Mouse (Mus musculus) heart, embryonic 14.5 days (tissue): ENCODE results near the gene Amz1. TPM values are rescaled to one million over a fixed set of nuclear protein-coding genes. Genes with fewer than 3 reads are reported as not detected.
A peak's percentile ranks its signal among the peaks of the same experiment; 100 is the strongest.

ENCODE experiments used
- ATAC-seq: fragments of 200-750 bp; cut with Nextera tagmentation; 2 replicates; pipeline ENCODE4 v1.8.0; 2017; ENCODE audit warnings: low read depth, moderate TSS enrichment; ENCODE audit not compliant: insufficient number of reproducible peaks, insufficient read depth, low FRiP score
- H3K27ac ChIP-seq, 2 experiments: fragments of 200-500 bp in 1 of 2; fragments of 300-500 bp in 1 of 2; sonication (generic) in 1 of 2; replicated peaks in 1 of 2; 2 replicates each; pipeline ENCODE4 v1.5.1; 2012 to 2014; ENCODE audit warnings: low read depth in 2 of 2, low read length in 2 of 2, control low read depth in 1 of 2, mild to moderate bottlenecking in 1 of 2, mixed read lengths in 1 of 2; ENCODE audit not compliant: control insufficient read depth in 1 of 2, insufficient read depth in 1 of 2
- H3K27me3 ChIP-seq: fragments of 300-500 bp; sonication (generic); 2 replicates; pipeline ENCODE4 v1.6.1; 2014; ENCODE audit warnings: mild to moderate bottlenecking, low read length, control low read depth; ENCODE audit not compliant: control insufficient read depth, insufficient read depth
- H3K36me3 ChIP-seq: fragments of 300-500 bp; sonication (generic); 2 replicates; pipeline ENCODE4 v1.6.1; 2014; ENCODE audit warnings: mild to moderate bottlenecking, control low read depth, low read length, mixed read lengths; ENCODE audit not compliant: control insufficient read depth, insufficient read depth
- H3K4me1 ChIP-seq, 2 experiments: fragments of 200-500 bp in 1 of 2; fragments of 300-500 bp in 1 of 2; sonication (generic) in 1 of 2; 2 replicates each; pipeline ENCODE4 v1.6.1; 2012 to 2014; ENCODE audit warnings: low read length in 2 of 2, control low read depth in 1 of 2, mixed read lengths in 1 of 2; ENCODE audit not compliant: control insufficient read depth in 2 of 2, insufficient read depth in 2 of 2
- H3K4me2 ChIP-seq: fragments of 300-500 bp; sonication (generic); 2 replicates; pipeline ENCODE4 v1.6.1; 2014; ENCODE audit warnings: mild to moderate bottlenecking, low read length
- H3K4me3 ChIP-seq, 2 experiments: fragments of 200-500 bp in 1 of 2; fragments of 300-500 bp in 1 of 2; sonication (generic) in 1 of 2; 2 replicates each; pipeline ENCODE4 v1.5.1; 2012 to 2014; ENCODE audit warnings: low read length in 2 of 2, mild to moderate bottlenecking in 2 of 2, control low read depth in 1 of 2, low read depth in 1 of 2, moderate library complexity in 1 of 2; ENCODE audit not compliant: control insufficient read depth in 1 of 2, insufficient read depth in 1 of 2
- H3K9ac ChIP-seq: fragments of 300-500 bp; sonication (generic); 2 replicates; pipeline ENCODE4 v1.6.1; 2014; ENCODE audit warnings: mild to moderate bottlenecking, low read length
- H3K9me3 ChIP-seq: fragments of 300-500 bp; sonication (generic); 2 replicates; pipeline ENCODE4 v1.6.1; 2016; ENCODE audit warnings: low read length, control low read depth; ENCODE audit not compliant: control insufficient read depth
- WGBS: fragments of 180-500 bp; shearing (Covaris S2); extraction: QIAGEN DNeasy Blood & Tissue Kit; methylation state at CpG from one replicate; pipeline ENCODE4 v1.1.7; 2014; 5-methylcytosine and 5-hydroxymethylcytosine counted together
- polyA plus RNA-seq: library from polyadenylated mRNA; unstranded; fragments of >200 nt; fragmentation: Nextera tagmentation; extraction: Ambion mirVana; gene quantifications from 2 replicates; pipeline ENCODE4 v1.2.1, GENCODE M21; 2014

Amz1 gene
- polyA plus RNA-seq, 1 experiment from 2014 or later: 1.0 TPM

DNA sequence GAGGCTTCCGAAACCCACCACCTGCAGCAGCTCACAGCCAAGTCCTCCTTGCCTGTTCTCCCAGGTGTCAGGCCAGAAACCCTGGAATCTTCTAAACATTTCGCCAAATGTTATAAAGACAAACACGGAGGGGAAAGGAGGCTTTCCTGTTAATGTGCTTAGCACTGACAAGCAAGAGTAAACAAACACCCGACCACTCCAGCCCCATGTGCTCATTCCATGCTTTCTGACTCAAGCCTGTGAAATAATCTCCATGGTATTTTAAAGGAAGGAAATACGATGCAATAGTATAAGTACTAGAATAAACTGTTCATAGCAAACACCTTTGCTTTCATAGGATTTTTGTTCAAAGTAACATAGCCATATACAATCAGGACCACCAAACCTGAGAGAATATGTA, 68.3 kb downstream of the Amz1 start:
- no peaks in the 10 kb centered on the region for H3K9me3 ChIP-seq
- 0 out of 2 replicates have a peak, but pooled peaks cover 2% of the 10 kb centered on the region for H3K36me3 ChIP-seq
- 52% methylated on average over 5 of the region's 5 CpGs for WGBS
- no peak overlapping the region for H3K4me3 ChIP-seq
- H3K27me3 ChIP-seq: no peaks in the 10 kb centered on the region
- H3K9ac ChIP-seq: no peak overlapping the region
- peaks cover 37 to 75% of the 10 kb centered on the region in 2 experiments for H3K4me1 ChIP-seq
- H3K4me2 ChIP-seq: no peak overlapping the region
- peak overlapping the region; percentile 2 to 87; a peak in 3 of 4 replicates for H3K27ac ChIP-seq
- ATAC-seq: no peak

DNA sequence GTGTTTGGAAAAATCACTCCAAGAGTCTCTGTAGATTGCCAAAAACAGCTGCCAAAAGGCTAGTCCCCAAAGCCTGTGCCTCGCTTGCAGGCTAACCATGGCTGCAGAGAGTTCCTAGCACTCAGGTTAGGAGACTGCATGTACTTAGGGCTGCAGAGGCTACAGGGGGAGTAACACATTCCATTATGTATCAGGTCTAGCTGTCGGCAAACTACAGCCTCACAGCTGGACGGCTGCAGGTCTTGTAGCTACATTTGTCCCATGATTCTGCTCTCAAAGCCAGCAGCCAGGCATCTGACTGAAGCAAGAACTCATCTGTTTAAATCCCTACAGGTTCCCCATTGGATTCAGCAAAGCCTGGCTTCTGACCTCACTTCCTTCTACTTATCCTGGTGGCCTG, 70.8 kb downstream of the Amz1 start:
- 0 out of 2 replicates have a peak, but pooled peaks have one; percentile 29 for ATAC-seq
- H3K27ac ChIP-seq: peak overlapping the region; percentile 80 to 81
- 14% methylated on average over 3 of the region's 3 CpGs for WGBS
- H3K4me2 ChIP-seq: peak overlapping the region; percentile 18; the same call in 1 of the 2 replicates
- no peaks in the 10 kb centered on the region for H3K9me3 ChIP-seq
- peaks cover 47 to 85% of the 10 kb centered on the region in 2 experiments for H3K4me1 ChIP-seq
- H3K36me3 ChIP-seq: no peaks in the 10 kb centered on the region
- H3K4me3 ChIP-seq: no peak overlapping the region
- no peaks in the 10 kb centered on the region for H3K27me3 ChIP-seq
- H3K9ac ChIP-seq: peak overlapping the region; percentile 28; the same call in 1 of the 2 replicates

DNA sequence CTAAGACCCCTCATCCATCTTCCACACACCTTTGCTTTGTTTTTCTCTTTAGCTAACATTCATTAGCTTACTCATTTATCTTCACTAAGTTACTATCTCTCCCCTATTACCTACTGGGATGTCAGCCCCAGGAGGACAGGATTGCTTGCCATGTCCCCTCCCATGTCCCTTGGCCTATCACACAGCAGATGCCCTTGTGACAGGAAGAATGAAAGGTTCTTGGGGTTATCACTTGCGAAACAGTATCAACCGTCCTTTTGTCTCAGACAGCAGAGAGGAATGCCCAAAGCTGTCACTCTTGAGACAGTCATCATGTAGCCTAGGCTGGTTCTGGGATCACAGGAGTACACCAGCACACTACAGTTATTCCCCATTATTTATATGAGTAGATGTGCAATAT, 71.2 kb downstream of the Amz1 start:
- ATAC-seq: no peak
- H3K9ac ChIP-seq: peak overlapping the region; percentile 28; the same call in 1 of the 2 replicates
- H3K4me2 ChIP-seq: no peak overlapping the region
- peak overlapping the region; percentile 80 to 81 for H3K27ac ChIP-seq
- H3K4me3 ChIP-seq: no peak overlapping the region
- H3K27me3 ChIP-seq: no peaks in the 10 kb centered on the region
- H3K4me1 ChIP-seq: peaks cover 47 to 82% of the 10 kb centered on the region in 2 experiments
- WGBS: 19% methylated on average over 2 of the region's 2 CpGs
- H3K9me3 ChIP-seq: no peaks in the 10 kb centered on the region
- H3K36me3 ChIP-seq: no peaks in the 10 kb centered on the region

DNA sequence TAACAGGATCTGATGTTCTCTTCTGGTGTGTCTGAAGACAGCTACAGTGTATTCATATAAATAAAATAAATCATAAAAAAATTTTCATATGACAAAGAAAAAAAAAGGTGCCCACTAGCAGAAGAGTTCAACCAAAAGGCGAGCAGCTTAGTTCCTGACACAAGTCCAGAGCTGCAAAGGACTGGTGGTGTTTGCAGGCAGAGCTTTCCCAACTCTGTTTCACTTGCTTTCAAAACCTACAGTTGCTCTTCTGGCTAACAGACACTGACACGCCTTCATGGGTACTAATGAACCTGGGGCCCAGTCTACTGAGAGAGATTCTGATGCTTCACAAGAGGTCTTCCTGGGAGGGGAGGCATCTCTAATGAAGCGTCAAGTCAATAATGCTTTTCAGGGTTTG, 72.1 kb downstream of the Amz1 start:
- Histone ChIP-seq H3K27me3 (no peaks in the 10 kb centered on the region), H3K4me1 (peaks cover 47 to 82% of the 10 kb centered on the region in 2 experiments)
- WGBS: 87% methylated on average over 3 of the region's 3 CpGs

DNA sequence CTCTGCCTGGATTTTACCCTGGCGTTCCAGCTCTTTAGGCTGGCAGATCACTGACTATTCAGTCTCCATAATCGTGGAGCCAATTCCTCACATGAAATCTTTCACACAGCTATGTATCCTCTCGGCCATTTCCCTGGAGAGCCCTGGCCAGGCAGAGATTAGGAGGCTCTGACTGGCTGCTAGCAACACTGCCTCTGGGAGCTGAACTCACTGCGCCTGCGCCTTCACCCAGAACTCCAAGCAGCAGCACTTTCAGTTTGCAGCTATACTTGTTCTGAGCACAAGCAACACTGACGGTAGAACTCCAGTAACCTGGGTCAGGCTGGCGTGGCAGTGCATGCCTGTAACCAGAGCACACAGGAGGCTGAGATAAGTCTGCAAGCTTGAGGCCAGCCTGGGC, 74.2 kb downstream of the Amz1 start:
- peak overlapping the region; percentile 50 to 86 for H3K27ac ChIP-seq
- ATAC-seq: no peak
- H3K36me3 ChIP-seq: no peaks in the 10 kb centered on the region
- H3K27me3 ChIP-seq: no peaks in the 10 kb centered on the region
- H3K9me3 ChIP-seq: no peaks in the 10 kb centered on the region
- H3K4me2 ChIP-seq: peak overlapping the region; percentile 59
- H3K4me3 ChIP-seq: peak overlapping the region in 1 of 2 experiments; percentile 7; a peak in 2 of 4 replicates
- peaks cover 34 to 70% of the 10 kb centered on the region in 2 experiments for H3K4me1 ChIP-seq
- 26% methylated on average over 7 of the region's 7 CpGs for WGBS
- H3K9ac ChIP-seq: peak overlapping the region; percentile 57

More for the DNA sequence above, 72.1 kb downstream of the Amz1 start:
- Histone ChIP-seq H3K36me3 (no peaks in the 10 kb centered on the region), H3K27ac (no peak overlapping the region), H3K9ac (no peak overlapping the region), H3K4me2 (no peak overlapping the region), H3K9me3 (no peaks in the 10 kb centered on the region), H3K4me3 (no peak overlapping the region)
- ATAC-seq: no peak

DNA sequence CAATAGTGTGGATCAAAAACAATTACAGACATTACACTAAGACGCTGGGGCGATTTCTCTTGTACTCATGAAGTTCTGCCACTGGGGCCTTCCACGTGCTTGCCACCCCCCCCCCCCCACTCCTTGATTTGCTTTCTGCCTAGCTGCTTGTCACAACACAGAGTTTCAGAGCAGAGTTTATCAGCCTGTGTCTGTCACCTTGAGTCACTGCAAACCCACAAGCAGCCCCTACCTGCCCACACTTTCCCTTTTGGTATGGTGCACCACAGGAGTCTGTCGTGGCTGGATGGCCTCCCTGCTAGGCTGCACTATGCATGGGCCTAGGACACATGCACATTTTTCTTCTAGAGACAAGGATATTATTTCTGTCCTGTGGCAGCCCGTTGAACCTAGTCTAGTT, 74.8 kb downstream of the Amz1 start:
- Histone ChIP-seq H3K4me3 (no peak overlapping the region), H3K9ac (peak overlapping the region; percentile 57; the same call in 1 of the 2 replicates), H3K36me3 (0 out of 2 replicates have a peak, but pooled peaks cover 3% of the 10 kb centered on the region), H3K9me3 (no peaks in the 10 kb centered on the region), H3K27ac (peak overlapping the region; percentile 42 to 86; a peak in 3 of 4 replicates), H3K4me2 (peak overlapping the region; percentile 59), H3K4me1 (peaks cover 33 to 67% of the 10 kb centered on the region in 2 experiments), H3K27me3 (no peaks in the 10 kb centered on the region)
- ATAC-seq: no peak
- WGBS: 42% methylated on average over 5 of the region's 5 CpGs

DNA sequence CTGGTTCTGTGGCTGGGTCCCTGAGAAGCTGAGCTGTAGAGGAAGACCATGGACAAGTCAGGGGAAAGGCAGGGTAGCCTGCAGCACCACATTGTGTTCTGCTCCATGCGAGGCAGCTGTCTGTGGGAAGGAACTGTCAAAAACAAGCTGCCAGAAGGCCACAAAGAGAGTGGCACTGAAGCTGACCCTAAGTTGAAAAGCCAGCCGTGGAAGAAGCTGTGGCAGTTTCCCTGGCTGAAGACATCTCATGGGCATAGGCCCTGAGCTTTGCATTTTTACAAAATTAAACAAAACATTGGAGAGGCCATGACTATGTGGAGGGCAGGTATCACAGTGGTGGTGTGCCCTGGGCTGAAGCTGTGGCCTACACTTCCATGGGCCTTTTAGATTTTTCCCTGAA, 75.3 kb downstream of the Amz1 start:
- WGBS: 55% methylated on average over 2 of the region's 2 CpGs
- Histone ChIP-seq H3K4me3 (no peak overlapping the region), H3K4me2 (no peak overlapping the region), H3K27me3 (no peaks in the 10 kb centered on the region), H3K9me3 (no peaks in the 10 kb centered on the region), H3K4me1 (peaks cover 30 to 67% of the 10 kb centered on the region in 2 experiments), H3K9ac (peak overlapping the region; percentile 57; the same call in 1 of the 2 replicates), H3K27ac (peak overlapping the region; percentile 42 to 86; a peak in 3 of 4 replicates), H3K36me3 (0 out of 2 replicates have a peak, but pooled peaks cover 3% of the 10 kb centered on the region)
- ATAC-seq: no peak
